Mouse (Mus musculus): Measurements from ENCODE around the gene Pds5a.

- no peak for TF ChIP-seq GATA1 (IDR thresholded peaks at IDR 0.05; ENCODE audit: low read depth, low read length)
- no peak for TF ChIP-seq CTCF (IDR thresholded peaks at IDR 0.05 in 2 of 3, conservative IDR thresholded peaks at IDR 0.05 in 1 of 3; ENCODE audit: control insufficient read depth in 1 of 3, insufficient read depth in 1 of 3, low read depth in 2 of 3, low read length in 3 of 3, poor library complexity in 1 of 3, severe bottlenecking in 1 of 3)
- TF ChIP-seq POLR2A (IDR thresholded peaks at IDR 0.05; ENCODE audit: control insufficient read depth in 1 of 2, insufficient read depth in 1 of 2, low read depth in 1 of 2, low read length in 2 of 2, poor library complexity in 1 of 2), result no peak
- no peak for TF ChIP-seq SIN3A (IDR thresholded peaks at IDR 0.05; ENCODE audit: low read length)
- no peak for TF ChIP-seq MAX (IDR thresholded peaks at IDR 0.05; ENCODE audit: low read length)
- no peak for TF ChIP-seq TAL1 (IDR thresholded peaks at IDR 0.05; ENCODE audit: low read length)
- TF ChIP-seq USF1 (IDR thresholded peaks at IDR 0.05; ENCODE audit: low read depth, low read length), result no peak
- TF ChIP-seq MEF2A (IDR thresholded peaks at IDR 0.05; ENCODE audit: extremely low read depth, insufficient replicate concordance, low read depth, low read length, poor library complexity, severe bottlenecking), result no peak
- no peak for TF ChIP-seq HCFC1 (IDR thresholded peaks at IDR 0.05; ENCODE audit: low read depth, low read length)
- TF ChIP-seq ETS1 (IDR thresholded peaks at IDR 0.05; ENCODE audit: low read depth, low read length), result no peak
- no peak for TF ChIP-seq SMC3 (IDR thresholded peaks at IDR 0.05; ENCODE audit: low read depth, low read length)
These were observed 119.5 kb downstream of the Pds5a start for GRCm38 (mm10) chr5:65578545-65578944.

All from MEL (cell line).